Mouse (Mus musculus): ENCODE measurements around the gene Ambra1.

Ambra1 gene

GRCm38 (mm10) chr2:91939303-91939935, 209.5 kb downstream of the Ambra1 start:
- DNase-seq: peak; percentile 19

DNA sequence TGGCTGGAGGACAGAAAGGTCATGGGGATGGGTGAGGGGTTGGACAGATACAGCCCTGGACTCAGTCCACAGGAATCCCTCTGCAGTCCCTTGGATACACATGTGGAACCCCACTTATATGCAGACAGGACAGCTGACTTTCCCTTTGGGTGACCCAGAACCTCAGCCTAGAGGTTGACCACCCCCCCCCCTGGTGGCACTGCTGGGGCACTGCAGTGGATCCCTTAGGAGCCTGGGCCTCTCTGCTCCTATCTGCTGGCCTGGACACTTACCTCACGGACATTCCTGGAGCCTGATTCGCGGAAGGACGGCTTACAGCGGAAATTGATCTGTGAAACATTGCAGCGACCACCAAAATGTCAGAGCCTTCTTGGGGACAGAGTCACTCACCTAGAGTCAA, 212.4 kb downstream of the Ambra1 start:
- DNase-seq: no peak

- peak; percentile 86 for DNase-seq
These were observed 214.4 kb downstream of the Ambra1 start for GRCm38 (mm10) chr2:91944170-91944950.

DNA sequence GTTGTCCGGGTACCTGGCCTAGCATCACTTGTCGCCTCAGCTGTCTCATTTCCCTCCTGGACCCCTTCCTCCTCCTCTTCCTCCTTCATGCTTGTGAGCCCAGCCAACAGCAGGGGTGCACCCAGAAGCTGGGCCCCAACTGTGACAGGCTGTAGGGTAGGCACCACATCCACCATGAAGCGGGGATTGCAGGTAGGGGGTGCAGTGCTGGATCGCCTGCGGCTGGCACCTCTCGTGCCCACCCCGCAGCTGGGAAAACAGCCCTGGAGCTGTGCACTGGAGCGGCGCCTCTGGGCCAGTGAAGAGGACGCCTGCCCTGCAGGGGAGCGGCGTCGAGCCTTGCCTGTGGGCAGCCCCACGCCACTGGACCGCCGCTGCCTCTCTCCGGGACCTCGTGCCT, 215.5 kb downstream of the Ambra1 start, which contains the start of gene Gm9821:
Gene Gm9821, plus strand, starts transcription at position 221 of the 400 bp plus-strand sequence.
- DNase-seq: no peak

- DNase-seq: peak; percentile 59
These were observed 216.9 kb downstream of the Ambra1 start for GRCm38 (mm10) chr2:91946836-91947235.

GRCm38 (mm10) chr2:91947397-91948150, 217.6 kb downstream of the Ambra1 start:
- DNase-seq: no peak

DNA sequence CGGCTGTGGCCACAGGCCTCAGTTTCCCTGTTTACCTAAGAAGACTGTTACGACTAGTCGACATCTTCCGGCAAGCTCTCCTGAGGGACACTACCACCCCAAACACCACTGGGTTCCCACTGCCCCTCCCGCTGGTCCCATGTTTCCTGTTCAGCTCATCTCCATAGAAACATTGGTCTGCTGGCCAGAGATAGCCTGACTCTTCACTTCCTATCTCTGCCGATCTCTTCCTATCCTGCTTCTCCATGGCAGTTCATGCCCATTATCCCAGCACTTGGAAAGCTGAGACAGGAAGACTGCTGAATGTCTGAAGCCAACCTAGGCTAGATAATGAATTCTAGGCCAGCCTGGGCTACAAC, 218.2 kb downstream of the Ambra1 start:
- DNase-seq: no peak

GRCm38 (mm10) chr2:91948792-91949241, 218.9 kb downstream of the Ambra1 start:
- peak; percentile 62 for DNase-seq

- DNase-seq: peak; percentile 73
These were observed 219.7 kb downstream of the Ambra1 start for GRCm38 (mm10) chr2:91949411-91950274.

DNA sequence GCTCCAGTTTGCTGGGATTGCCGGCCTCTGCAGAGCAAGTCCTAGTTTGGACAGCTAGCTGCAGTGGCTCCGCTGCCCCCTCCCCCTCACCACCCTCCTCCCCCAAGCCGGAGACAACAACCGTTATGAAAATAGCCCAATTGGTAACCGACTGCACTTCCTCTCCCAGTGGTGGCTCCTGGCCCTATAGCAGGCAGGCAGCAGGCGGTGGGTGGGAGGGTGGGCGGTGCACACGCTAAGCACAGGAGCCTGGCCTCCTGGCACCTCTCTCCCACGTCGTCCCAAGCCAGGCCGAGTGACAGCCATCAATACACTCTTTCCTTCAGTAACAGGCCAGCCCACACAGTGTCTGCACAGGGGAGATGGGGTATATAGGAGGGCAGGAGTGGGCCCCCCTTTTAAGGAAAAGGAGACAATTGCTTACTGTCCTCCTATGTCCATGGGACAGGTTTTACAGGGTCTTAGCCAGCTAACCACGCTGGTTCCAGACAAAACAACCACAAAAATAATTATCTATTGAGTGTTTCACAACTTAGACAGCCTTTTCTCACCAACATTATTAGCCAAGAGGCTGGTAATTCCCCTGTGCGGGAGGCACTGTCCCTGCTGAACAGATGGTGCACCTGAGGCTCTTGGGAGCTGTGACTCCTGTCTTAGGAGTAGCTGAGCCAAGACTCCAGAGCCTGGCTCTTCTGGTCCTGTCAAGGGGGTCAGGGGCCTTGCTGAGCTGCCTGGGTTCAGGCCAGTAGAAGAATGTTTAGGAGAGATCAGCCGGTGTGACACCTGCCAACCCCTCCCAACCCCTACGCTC, 220.5 kb downstream of the Ambra1 start:
- peak; percentile 75 for DNase-seq

DNA sequence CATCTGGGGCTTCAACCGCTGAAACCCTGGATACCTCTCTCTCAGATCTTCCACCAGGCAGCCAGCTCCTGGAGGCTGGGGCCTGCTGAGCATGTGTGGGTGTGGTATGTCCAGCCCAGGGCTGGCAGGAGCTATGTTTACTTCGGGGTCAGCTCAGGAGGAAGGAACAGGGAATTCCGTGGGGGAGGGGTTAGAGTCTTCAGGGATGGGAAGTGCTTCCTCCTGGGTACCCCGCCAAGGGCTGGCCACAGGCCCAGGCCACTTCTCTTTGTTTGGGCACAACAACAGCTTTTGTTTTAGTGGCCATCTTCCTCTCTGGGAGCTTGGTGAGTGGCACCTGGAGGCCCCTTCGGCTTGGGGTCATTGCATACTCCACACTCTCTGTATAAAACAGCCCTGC, 223.9 kb downstream of the Ambra1 start:
- no peak for DNase-seq

DNA sequence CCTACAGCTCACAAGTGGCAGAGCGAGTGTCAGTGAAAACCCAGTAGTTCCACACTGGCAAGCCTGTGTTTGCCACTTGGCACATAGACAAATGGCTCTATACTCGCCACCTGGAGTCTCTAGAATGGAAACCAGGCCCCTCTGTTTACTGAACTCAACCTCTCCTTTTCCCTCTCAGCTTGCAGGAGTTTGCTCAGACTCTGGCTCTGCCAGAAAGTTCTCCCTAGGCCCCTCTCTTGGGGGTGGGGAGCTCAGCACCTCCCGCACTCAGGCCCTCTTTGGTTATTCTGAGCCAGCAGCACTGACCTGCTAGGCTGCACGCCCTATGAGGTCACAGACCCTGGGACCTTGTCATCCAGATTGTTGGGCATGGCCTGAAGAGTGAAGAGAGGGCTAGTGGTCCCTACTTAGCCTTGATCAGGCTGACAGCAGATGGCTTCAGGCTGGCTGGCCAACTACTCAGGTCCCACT, 225.2 kb downstream of the Ambra1 start:
- DNase-seq: no peak

DNA sequence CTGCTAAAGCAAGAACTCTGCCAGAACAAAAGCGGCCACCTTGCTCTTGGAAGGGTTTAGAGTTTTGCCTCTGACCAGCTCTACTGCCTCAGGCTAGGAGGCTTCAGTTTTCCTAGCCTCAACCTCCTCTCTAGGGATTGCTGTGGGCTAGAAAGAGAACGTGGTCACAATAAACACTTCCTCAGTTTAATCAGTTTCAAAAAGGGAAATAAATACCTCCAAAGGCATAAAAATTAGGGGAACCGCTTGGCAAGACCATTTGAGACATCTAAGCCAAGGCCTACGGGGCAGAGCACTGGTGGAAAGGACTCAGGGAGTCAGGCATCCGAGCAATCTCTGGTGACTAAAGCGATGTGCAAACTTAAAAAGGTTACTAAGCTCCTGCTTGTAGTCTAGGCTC, 225.9 kb downstream of the Ambra1 start:
- DNase-seq: no peak

- DNase-seq: no peak
These were observed 227.2 kb downstream of the Ambra1 start for GRCm38 (mm10) chr2:91957096-91957495.

DNA sequence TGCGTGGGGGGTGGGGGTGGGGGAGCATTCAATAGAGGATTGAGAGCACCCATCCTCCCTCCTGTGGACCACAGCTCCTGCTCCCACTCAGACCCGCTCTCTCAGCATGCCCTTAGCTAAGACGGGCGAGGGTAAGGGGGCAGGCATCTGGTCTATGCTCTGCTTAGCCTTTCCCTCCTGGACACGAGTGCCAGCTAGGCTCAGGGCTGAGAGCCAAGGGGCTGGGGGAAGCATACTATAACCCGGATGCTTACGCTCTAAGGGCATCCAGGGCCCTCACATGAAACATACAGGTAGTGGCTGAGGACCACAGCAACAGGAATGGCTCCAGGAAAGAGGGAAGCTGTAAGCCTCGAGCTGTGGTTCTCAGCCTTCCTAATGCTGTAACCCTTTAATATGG, 228.1 kb downstream of the Ambra1 start:
- no peak for DNase-seq

GRCm38 (mm10) chr2:91958701-91959457, 228.9 kb downstream of the Ambra1 start:
- peak; percentile 61 for DNase-seq

DNA sequence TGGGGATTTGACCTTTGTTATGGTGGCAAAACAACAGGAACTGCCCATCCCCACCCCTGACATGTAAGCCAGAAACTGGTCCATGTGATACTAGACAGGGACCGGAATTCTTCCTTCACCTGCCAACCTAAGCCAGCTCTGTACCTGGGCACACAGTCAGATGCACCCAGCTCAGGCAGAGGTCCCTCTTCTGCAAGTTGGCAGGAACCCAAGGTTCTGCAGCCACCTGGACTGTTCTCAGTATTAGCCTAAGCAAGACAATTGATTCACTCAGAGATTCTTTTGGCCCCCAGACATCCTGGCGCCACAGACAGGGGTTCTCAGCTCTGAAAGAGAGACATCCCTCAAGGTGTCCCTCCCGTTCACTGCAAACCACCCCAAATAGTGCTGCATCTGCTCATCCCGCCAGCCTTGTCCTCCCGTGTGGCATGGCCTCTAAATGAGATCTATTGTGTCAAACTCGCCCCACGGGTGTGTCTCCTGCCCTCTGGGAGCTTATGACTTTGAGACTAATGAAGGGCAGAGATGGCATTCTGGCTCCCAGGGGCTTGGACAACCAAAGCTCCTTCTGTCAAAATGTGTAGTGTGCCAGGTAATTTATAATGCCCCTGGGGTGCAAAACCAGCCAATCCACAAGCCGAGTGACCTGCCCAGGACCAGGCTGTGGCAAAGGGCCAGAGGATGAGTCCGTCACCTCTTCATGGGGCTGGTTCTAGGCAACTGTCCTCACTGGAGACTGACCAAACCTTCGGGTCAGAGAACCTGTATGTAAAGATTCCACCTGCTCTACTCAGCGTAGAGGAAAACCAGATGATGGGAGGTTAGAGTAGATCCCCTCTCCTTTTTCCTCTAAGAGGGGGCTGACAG, 229.8 kb downstream of the Ambra1 start:
- DNase-seq: peak; percentile 82

- DNase-seq: no peak
These were observed 230.5 kb downstream of the Ambra1 start for GRCm38 (mm10) chr2:91960459-91960858.

GRCm38 (mm10) chr2:91961901-91962761, 232.2 kb downstream of the Ambra1 start:
- DNase-seq: peak; percentile 40
